Mouse (Mus musculus): Measurements from ENCODE around the gene Pdia3. TPM values are rescaled to one million over a fixed set of nuclear protein-coding genes. Genes with fewer than 3 reads are reported as not detected.
"Not testable (repeated sequence)": the region's sequence is repeated elsewhere in the genome, so short reads cannot be mapped to it uniquely, and the experiment has no call there.

Gene Pdia3
- polyA plus RNA-seq, 1 experiment: 331 TPM

DNA sequence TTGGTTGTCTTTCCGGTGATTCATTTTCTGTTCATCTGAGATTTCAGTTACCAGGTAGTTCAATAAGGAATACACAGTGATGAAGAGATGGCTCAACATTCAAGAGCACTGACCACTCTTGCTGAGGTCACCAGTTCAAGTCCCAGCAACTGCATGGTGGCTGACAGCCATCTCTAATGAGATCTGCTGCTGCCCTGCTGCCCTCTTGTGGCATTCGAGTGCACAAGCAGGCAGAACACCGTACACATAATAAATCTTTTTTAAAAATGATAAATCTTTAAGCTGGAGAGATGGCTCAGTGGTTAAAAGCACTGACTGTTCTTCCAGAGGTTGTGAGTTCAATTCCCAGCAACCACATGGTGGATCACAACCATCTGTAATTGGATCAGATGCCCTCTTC lies 66.9 kb downstream of the Pdia3 start:
- WGBS: 60% methylated on average over 3 of the region's 3 CpGs
- Histone ChIP-seq H3K4me3 (ENCODE audit: insufficient read depth, low read depth, low read length) (no peak overlapping the region), H3K27ac (ENCODE audit: insufficient read depth, low read depth, low read length) (no peak overlapping the region), H3K4me1 (ENCODE audit: control insufficient read depth, insufficient read depth, low read length) (no peaks in the 10 kb centered on the region; the same call in 1 of the 2 replicates)
- no peak for TF ChIP-seq CTCF (IDR thresholded peaks at IDR 0.05; ENCODE audit: insufficient read depth, low read depth, low read length)
- TF ChIP-seq POLR2A (IDR thresholded peaks at IDR 0.05; ENCODE audit: insufficient read depth, low read depth, low read length): no peak

DNA sequence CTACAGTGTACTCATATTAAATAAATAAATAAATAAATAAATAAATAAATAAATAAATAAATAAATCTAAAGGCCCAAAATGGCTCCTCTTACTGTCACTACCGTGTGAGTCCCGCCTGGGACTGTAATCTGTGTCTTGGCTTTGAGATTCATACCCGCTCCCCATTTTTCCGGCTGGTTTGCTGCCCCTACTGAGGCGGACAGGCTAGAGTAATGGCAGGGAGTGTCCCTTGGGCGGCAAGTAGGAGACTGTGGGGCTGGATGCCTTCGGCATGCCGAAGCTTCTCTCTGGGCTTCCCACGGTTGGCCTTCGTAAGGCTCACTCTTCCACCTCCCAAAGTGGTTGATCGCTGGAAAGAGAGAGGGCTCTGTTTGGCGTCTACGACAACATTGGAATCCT lies 67.3 kb downstream of the Pdia3 start:
- not testable (repeated sequence) for H3K4me1 ChIP-seq (ENCODE audit: control insufficient read depth, insufficient read depth, low read length); H3K4me3 ChIP-seq (ENCODE audit: insufficient read depth, low read depth, low read length); H3K27ac ChIP-seq (ENCODE audit: insufficient read depth, low read depth, low read length)
- 89% methylated on average over 13 of the region's 13 CpGs for WGBS

- no peaks in the 10 kb centered on the region; the same call in 1 of the 2 replicates for H3K4me1 ChIP-seq (ENCODE audit: control insufficient read depth, insufficient read depth, low read length)
- H3K27ac ChIP-seq (ENCODE audit: insufficient read depth, low read depth, low read length): no peak overlapping the region
- WGBS: 55% methylated on average over 8 of the region's 8 CpGs
- TF ChIP-seq POLR2A (IDR thresholded peaks at IDR 0.05; ENCODE audit: insufficient read depth, low read depth, low read length): no peak
- no peak overlapping the region for H3K4me3 ChIP-seq (ENCODE audit: insufficient read depth, low read depth, low read length)
Measured at GRCm38 (mm10) chr2:121483576-121483975, 70.0 kb downstream of the Pdia3 start.

- 84% methylated on average over 2 of the region's 2 CpGs for WGBS
- H3K4me3 ChIP-seq (ENCODE audit: insufficient read depth, low read depth, low read length); H3K4me1 ChIP-seq (ENCODE audit: control insufficient read depth, insufficient read depth, low read length); H3K27ac ChIP-seq (ENCODE audit: insufficient read depth, low read depth, low read length): not testable (repeated sequence)
Measured at GRCm38 (mm10) chr2:121484403-121484802, 70.8 kb downstream of the Pdia3 start.

Other genes starting within 250 kb of the Pdia3 start
- gene Tubgcp4, start 243.1 kb upstream of the Pdia3 start, polyA plus RNA-seq (2012; ENCODE audit: insufficient read depth, insufficient read length, low replicate concordance, missing spikeins): 263 TPM in 1 of 2 replicates, not detected in the other
- not detected in 2 replicates for gene Zscan29, start 242.7 kb upstream of the Pdia3 start, polyA plus RNA-seq (2012; ENCODE audit: insufficient read depth, insufficient read length, low replicate concordance, missing spikeins)
- 272 TPM in 1 of 2 replicates, not detected in the other for gene Trp53bp1, start 142.4 kb upstream of the Pdia3 start, polyA plus RNA-seq (2012; ENCODE audit: insufficient read depth, insufficient read length, low replicate concordance, missing spikeins)
- 93.5 and 210 TPM in 2 replicates for gene Map1a, start 124.2 kb upstream of the Pdia3 start, polyA plus RNA-seq (2012; ENCODE audit: insufficient read depth, insufficient read length, low replicate concordance, missing spikeins)
- 355 TPM in 1 of 2 replicates, not detected in the other for gene Ppip5k1, start 58.4 kb upstream of the Pdia3 start, polyA plus RNA-seq (2012; ENCODE audit: insufficient read depth, insufficient read length, low replicate concordance, missing spikeins)
- gene Ckmt1, start 56.1 kb upstream of the Pdia3 start, polyA plus RNA-seq (2012; ENCODE audit: insufficient read depth, insufficient read length, low replicate concordance, missing spikeins): not detected in 2 replicates
- not detected in 2 replicates for gene Strc, start 26.6 kb upstream of the Pdia3 start, polyA plus RNA-seq (2012; ENCODE audit: insufficient read depth, insufficient read length, low replicate concordance, missing spikeins)
- gene Catsper2, start within 50 bp of the Pdia3 start, polyA plus RNA-seq (2012; ENCODE audit: insufficient read depth, insufficient read length, low replicate concordance, missing spikeins): not detected in 2 replicates
- not detected in 2 replicates for gene Ell3, start 30.5 kb downstream of the Pdia3 start, polyA plus RNA-seq (2012; ENCODE audit: insufficient read depth, insufficient read length, low replicate concordance, missing spikeins)
- gene Serf2, start 35.4 kb downstream of the Pdia3 start, polyA plus RNA-seq (2012; ENCODE audit: insufficient read depth, insufficient read length, low replicate concordance, missing spikeins): not detected in 2 replicates
- 611 TPM in 1 of 2 replicates, not detected in the other for gene Hypk, start 39.5 kb downstream of the Pdia3 start, polyA plus RNA-seq (2012; ENCODE audit: insufficient read depth, insufficient read length, low replicate concordance, missing spikeins)
- gene Serinc4, start 43.0 kb downstream of the Pdia3 start, polyA plus RNA-seq (2012; ENCODE audit: insufficient read depth, insufficient read length, low replicate concordance, missing spikeins): not detected in 2 replicates
- gene Mfap1b, start 60.3 kb downstream of the Pdia3 start, polyA plus RNA-seq (2012; ENCODE audit: insufficient read depth, insufficient read length, low replicate concordance, missing spikeins): not detected in 2 replicates
- gene Mfap1a, start 92.9 kb downstream of the Pdia3 start, polyA plus RNA-seq (2012; ENCODE audit: insufficient read depth, insufficient read length, low replicate concordance, missing spikeins): not detected in 2 replicates
- gene Wdr76, start 92.9 kb downstream of the Pdia3 start, polyA plus RNA-seq (2012; ENCODE audit: insufficient read depth, insufficient read length, low replicate concordance, missing spikeins): not detected in 2 replicates